Mouse (Mus musculus): ENCODE measurements around the gene Gm42688. TPM values are rescaled to one million over a fixed set of nuclear protein-coding genes. Genes with fewer than 3 reads are reported as not detected.

Gene Gm42688
- polyA plus RNA-seq, 1 experiment from 2014 or later, result 5.2 TPM

DNA sequence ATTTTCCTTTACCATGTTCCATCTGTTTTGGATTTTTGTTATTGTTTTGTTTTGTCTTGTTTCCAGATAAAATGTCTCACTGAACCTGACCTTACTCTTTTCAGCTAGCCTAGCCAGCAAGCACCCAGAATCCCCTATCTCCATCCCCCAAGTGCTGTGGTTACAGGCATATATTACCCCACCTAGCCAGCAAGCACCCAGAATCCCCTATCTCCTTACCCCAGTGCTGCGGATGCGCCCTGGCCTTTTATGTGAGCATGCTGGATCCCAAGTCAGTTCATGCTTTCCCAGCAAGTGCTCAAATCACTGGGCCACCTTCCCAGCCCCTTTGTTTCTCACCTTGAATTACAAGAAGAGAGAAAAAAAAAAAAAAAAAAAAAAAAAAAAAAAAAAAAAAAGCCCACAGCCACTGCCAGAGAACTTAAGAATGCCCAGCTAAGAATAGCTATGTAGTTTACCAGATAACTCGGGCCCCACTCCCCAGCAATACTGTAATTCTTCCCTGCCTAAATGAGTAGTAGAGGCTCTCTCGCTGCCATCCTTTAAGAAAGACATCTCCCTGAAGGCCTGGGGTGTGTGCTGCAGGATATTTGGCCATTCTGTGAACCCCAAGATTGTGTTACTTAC, 10.2 kb downstream of the Gm42688 start:
- Histone ChIP-seq H3K4me1 (replicated peaks) (peaks cover 43% of the 10 kb centered on the region), H3K27me3 (no peaks in the 10 kb centered on the region), H3K27ac (replicated peaks) (no peak overlapping the region), H3K36me3 (peaks cover 13% of the 10 kb centered on the region), H3K9ac (no peak overlapping the region), H3K4me3 (no peak overlapping the region), H3K9me3 (no peaks in the 10 kb centered on the region), H3K4me2 (no peak overlapping the region)
- no peak for ATAC-seq (ENCODE audit: low read depth)
- 90% methylated on average over 4 of the region's 4 CpGs for WGBS

GRCm38 (mm10) chr6:83115011-83115671, 13.7 kb downstream of the Gm42688 start, which contains the start of gene Mogs:
TSS of gene Mogs (plus strand) at chr6:83115496.
- Histone ChIP-seq H3K9me3 (no peaks in the 10 kb centered on the region), H3K4me1 (replicated peaks) (peaks cover 57% of the 10 kb centered on the region), H3K4me3 (peak within 1 kb of the TSS; percentile 83), H3K9ac (peak within 1 kb of the TSS; percentile 91), H3K36me3 (peaks cover 41% of the 10 kb centered on the region), H3K27ac (replicated peaks) (peak within 1 kb of the TSS; percentile 82), H3K4me2 (peak within 1 kb of the TSS; percentile 99), H3K27me3 (no peaks in the 10 kb centered on the region)
- ATAC-seq (ENCODE audit: low read depth), result peak; percentile 86
- WGBS, result 1% methylated on average over 53 of the region's 58 CpGs

DNA sequence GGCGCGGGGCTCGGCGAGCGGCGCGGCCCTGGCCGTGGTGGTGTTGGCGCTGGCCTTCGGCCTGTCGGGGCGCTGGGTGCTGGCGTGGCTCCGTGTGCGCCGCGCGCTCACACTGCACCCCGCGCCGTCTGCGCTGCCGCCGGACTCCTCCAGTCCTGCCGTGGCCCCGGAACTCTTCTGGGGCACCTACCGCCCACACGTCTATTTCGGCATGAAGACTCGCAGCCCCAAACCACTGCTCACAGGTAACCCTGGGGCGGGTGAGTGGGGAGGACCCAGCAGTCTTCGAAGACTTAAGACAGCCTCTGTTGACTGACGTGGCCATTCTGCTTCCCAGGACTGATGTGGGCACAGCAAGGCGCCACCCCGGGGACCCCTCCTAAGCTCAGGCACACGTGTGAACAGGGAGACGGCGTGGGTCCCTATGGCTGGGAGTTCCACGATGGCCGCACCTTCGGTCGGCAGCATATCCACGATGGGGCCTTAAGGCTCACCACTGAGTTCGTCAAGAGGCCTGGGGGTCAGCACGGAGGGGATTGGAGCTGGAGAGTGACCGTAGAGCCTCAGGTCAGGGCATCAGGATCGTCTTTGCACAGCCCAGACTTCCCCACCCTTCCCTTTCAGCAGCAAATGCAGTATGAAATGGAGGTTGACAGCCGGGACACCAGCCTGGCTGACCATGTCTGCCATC, 14.4 kb downstream of the Gm42688 start:
- Histone ChIP-seq H3K4me2 (peak overlapping the region; percentile 99), H3K27me3 (no peaks in the 10 kb centered on the region), H3K36me3 (peaks cover 41% of the 10 kb centered on the region), H3K27ac (replicated peaks) (peak overlapping the region; percentile 82), H3K9ac (peak overlapping the region; percentile 91), H3K9me3 (no peaks in the 10 kb centered on the region), H3K4me1 (replicated peaks) (peaks cover 59% of the 10 kb centered on the region), H3K4me3 (peak overlapping the region; percentile 83)
- ATAC-seq (ENCODE audit: low read depth), result peak; percentile 45
- WGBS, result 3% methylated on average over 32 of the region's 48 CpGs

DNA sequence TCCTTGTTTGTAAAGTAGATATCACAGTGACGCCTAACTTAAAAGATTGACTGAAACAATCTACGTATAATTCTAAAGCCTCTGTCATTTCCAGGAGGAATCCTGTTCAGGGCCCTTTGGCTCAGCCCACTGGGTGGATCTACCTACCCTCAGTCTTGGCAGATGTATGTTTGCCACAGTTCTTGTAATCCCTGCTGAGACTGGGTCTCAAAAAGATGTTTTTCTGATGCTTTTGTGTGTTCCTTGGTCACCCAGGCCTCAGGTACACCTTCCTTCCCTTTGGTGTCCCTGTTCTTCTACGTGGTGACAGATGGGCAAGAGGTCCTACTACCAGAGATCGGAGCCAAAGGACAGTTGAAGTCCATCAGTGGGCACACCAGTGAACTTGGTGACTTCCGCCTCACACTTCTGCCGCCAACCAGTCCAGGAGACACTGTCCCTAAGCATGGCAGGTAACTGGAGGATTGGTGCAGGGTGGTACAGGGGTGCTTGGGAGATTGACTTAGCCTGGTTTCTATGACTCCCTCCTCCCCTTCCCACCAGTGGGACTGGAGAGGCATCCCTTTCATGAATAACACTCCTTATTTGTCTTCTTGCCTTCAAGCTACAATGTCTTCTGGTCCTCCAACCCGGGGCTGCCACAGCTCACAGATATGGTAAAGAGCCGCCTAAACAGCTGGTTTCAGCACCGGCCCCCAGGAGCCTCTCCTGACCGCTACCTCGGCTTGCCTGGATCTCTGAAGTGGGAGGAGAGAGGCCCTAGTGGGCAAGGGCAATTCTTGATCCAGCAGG, 15.2 kb downstream of the Gm42688 start:
- no peaks in the 10 kb centered on the region for H3K9me3 ChIP-seq
- peak overlapping the region; percentile 83 for H3K4me3 ChIP-seq
- no peaks in the 10 kb centered on the region for H3K27me3 ChIP-seq
- H3K9ac ChIP-seq, result peak overlapping the region; percentile 91
- peaks cover 33% of the 10 kb centered on the region for H3K36me3 ChIP-seq
- H3K4me1 ChIP-seq (replicated peaks), result peaks cover 60% of the 10 kb centered on the region
- H3K27ac ChIP-seq (replicated peaks), result peak overlapping the region; percentile 82; the same call in 1 of the 2 replicates
- WGBS, result 79% methylated on average over 11 of the region's 11 CpGs
- H3K4me2 ChIP-seq, result peak overlapping the region; percentile 99
- ATAC-seq (ENCODE audit: low read depth), result no peak

GRCm38 (mm10) chr6:83117165-83117438, 15.7 kb downstream of the Gm42688 start:
- Histone ChIP-seq H3K36me3 (peaks cover 32% of the 10 kb centered on the region), H3K27me3 (no peaks in the 10 kb centered on the region), H3K9me3 (no peaks in the 10 kb centered on the region), H3K4me3 (peak overlapping the region; percentile 83), H3K9ac (peak overlapping the region; percentile 91; the same call in 1 of the 2 replicates), H3K27ac (replicated peaks) (no peak overlapping the region), H3K4me1 (replicated peaks) (peaks cover 60% of the 10 kb centered on the region), H3K4me2 (peak overlapping the region; percentile 99)
- no peak for ATAC-seq (ENCODE audit: low read depth)
- 92% methylated on average over 4 of the region's 4 CpGs for WGBS

GRCm38 (mm10) chr6:83117616-83118015, 16.2 kb downstream of the Gm42688 start:
- 90% methylated on average over 13 of the region's 13 CpGs for WGBS
- Histone ChIP-seq H3K27me3 (no peaks in the 10 kb centered on the region), H3K4me1 (replicated peaks) (peaks cover 66% of the 10 kb centered on the region), H3K9ac (no peak overlapping the region), H3K9me3 (no peaks in the 10 kb centered on the region), H3K4me3 (no peak overlapping the region), H3K36me3 (peaks cover 32% of the 10 kb centered on the region), H3K27ac (replicated peaks) (no peak overlapping the region; the same call in 1 of the 2 replicates), H3K4me2 (no peak overlapping the region)
- no peak for ATAC-seq (ENCODE audit: low read depth)

GRCm38 (mm10) chr6:83118369-83118768, 17.0 kb downstream of the Gm42688 start:
- Histone ChIP-seq H3K27ac (replicated peaks) (no peak overlapping the region), H3K4me2 (no peak overlapping the region), H3K27me3 (no peaks in the 10 kb centered on the region), H3K9ac (no peak overlapping the region), H3K4me1 (replicated peaks) (peaks cover 73% of the 10 kb centered on the region), H3K4me3 (no peak overlapping the region), H3K36me3 (peaks cover 32% of the 10 kb centered on the region), H3K9me3 (no peaks in the 10 kb centered on the region)
- ATAC-seq (ENCODE audit: low read depth), result no peak
- 84% methylated on average over 11 of the region's 11 CpGs for WGBS

DNA sequence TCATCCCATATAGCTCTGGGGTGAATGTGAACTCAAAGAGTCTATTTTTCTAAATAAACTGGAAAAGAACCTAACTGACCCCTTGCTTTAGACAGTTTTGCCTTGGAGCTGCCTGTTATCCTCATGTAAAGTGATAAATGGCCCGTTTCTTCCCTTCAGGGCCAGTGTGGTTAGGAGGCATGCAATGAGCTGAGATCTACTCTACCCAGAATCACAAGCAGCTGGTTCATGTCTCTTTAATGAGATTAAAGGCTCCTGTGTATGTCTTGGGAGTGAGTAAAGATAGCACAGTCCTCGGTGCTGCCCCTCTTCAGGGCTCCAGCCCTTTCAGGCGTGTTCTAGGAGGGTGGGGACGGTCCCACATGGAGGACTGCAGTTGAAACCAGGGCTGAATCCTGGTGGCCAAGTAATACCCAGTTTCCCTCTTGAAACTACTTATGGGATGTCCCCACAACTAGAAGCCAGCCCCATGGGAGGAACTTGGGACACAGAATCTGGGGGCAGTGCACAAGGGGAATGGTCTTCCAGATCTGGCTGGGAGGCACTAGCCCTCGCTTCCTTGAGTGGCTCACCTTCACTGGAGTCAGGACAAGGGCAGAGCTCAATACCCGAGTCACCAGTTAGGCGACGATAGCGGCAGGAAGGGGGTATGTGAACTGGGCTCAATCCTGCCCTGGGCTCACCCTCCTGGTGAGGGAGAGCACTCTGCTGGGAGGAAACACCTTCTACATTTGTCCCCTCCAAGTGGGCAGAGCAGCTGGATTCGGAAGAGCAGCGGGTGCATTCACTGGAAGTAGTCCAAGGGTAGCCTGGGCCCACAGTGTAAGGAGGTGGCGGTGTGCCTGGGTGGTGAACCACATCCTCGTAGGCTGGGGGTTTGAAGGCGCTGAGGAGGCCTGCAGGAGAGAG, 17.7 kb downstream of the Gm42688 start:
- H3K27me3 ChIP-seq, result no peaks in the 10 kb centered on the region
- H3K4me1 ChIP-seq (replicated peaks), result peaks cover 80% of the 10 kb centered on the region
- WGBS, result 84% methylated on average over 14 of the region's 14 CpGs
- peak overlapping the region; percentile 91 for H3K9ac ChIP-seq
- no peaks in the 10 kb centered on the region for H3K9me3 ChIP-seq
- ATAC-seq (ENCODE audit: low read depth), result no peak
- no peak overlapping the region for H3K27ac ChIP-seq (replicated peaks)
- H3K4me2 ChIP-seq, result peak overlapping the region; percentile 78
- peak overlapping the region; percentile 64 for H3K4me3 ChIP-seq
- peaks cover 32% of the 10 kb centered on the region for H3K36me3 ChIP-seq

DNA sequence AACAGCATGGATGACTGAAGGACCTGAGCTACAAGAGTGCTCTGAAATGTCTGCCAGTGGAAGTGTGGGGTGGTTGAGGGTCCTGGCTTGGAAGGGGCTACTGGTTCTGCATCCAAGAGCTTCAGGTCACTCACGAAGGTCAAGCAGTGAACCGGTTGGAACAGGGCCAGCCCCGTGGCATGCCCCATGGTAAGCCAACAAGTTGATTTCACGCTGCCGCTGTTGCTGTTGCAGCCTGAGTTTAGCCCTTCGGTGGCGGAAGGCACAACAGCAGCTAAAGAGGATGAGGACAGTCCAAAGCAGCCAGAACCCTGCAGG, 18.3 kb downstream of the Gm42688 start:
- Histone ChIP-seq H3K27me3 (no peaks in the 10 kb centered on the region), H3K9me3 (no peaks in the 10 kb centered on the region), H3K27ac (replicated peaks) (no peak overlapping the region; the same call in 1 of the 2 replicates), H3K4me1 (replicated peaks) (peaks cover 80% of the 10 kb centered on the region), H3K9ac (peak overlapping the region; percentile 91), H3K4me2 (peak overlapping the region; percentile 78), H3K36me3 (peaks cover 32% of the 10 kb centered on the region), H3K4me3 (peak overlapping the region; percentile 64)
- 73% methylated on average over 7 of the region's 7 CpGs for WGBS
- ATAC-seq (ENCODE audit: low read depth), result no peak

GRCm38 (mm10) chr6:83120930-83121862, 19.8 kb downstream of the Gm42688 start, which contains the start of gene Wbp1:
TSS of gene Wbp1 (minus strand) at chr6:83121559.
- under 1% methylated on average over 38 of the region's 38 CpGs for WGBS
- peak; percentile 94 for ATAC-seq (ENCODE audit: low read depth)

More at GRCm38 (mm10) chr6:83120930-83121862, 19.8 kb downstream of the Gm42688 start, which contains the start of gene Wbp1:
- Histone ChIP-seq H3K4me2 (peak within 1 kb of the TSS; percentile 78), H3K27me3 (no peaks in the 10 kb centered on the region), H3K27ac (replicated peaks) (peak within 1 kb of the TSS; percentile 100), H3K9me3 (no peaks in the 10 kb centered on the region), H3K9ac (peak within 1 kb of the TSS; percentile 91), H3K4me1 (replicated peaks) (peaks cover 77% of the 10 kb centered on the region), H3K36me3 (peaks cover 32% of the 10 kb centered on the region), H3K4me3 (peak within 1 kb of the TSS; percentile 64)
